Mouse (Mus musculus) CH12.LX (cell line): ENCODE measurements around the gene Tmprss12.

Experiments used
- CHD2 ChIP-seq: IDR thresholded peaks from 2 replicates; pipeline ENCODE4 v1.6.1; 2011; ENCODE audit warnings: low read length, improper control_type of control experiment
- CTCF ChIP-seq, 2 experiments: IDR thresholded peaks in 1 of 2; conservative IDR thresholded peaks in 1 of 2; 2 replicates each; pipeline ENCODE4 v1.5.1; 2011 to 2012; ENCODE audit warnings: low read depth in 2 of 2, low read length in 2 of 2, improper control_type of control experiment in 1 of 2, inconsistent platforms in 1 of 2, mild to moderate bottlenecking in 1 of 2, moderate library complexity in 1 of 2
- E2F4 ChIP-seq: IDR thresholded peaks from 2 replicates; pipeline ENCODE4 v1.6.1; 2011; ENCODE audit warnings: low read depth, low read length, improper control_type of control experiment; ENCODE audit not compliant: insufficient replicate concordance
- ELF1 ChIP-seq: IDR thresholded peaks from 2 replicates; pipeline ENCODE4 v1.6.1; 2014; ENCODE audit warnings: low read depth, mild to moderate bottlenecking, inconsistent platforms, low read length, improper control_type of control experiment
- EP300 ChIP-seq: IDR thresholded peaks from 2 replicates; pipeline ENCODE4 v1.6.1; 2011; ENCODE audit warnings: low read length, improper control_type of control experiment
- GABPA ChIP-seq: IDR thresholded peaks from 2 replicates; pipeline ENCODE4 v1.6.1; 2012; ENCODE audit warnings: low read depth, low read length, improper control_type of control experiment, inconsistent platforms; ENCODE audit not compliant: insufficient replicate concordance
- IRF4 ChIP-seq: IDR thresholded peaks from 2 replicates; pipeline ENCODE4 v1.6.1; 2014; ENCODE audit warnings: low read depth, mild to moderate bottlenecking, inconsistent platforms, low read length, improper control_type of control experiment
- MAFK ChIP-seq: IDR thresholded peaks from 2 replicates; pipeline ENCODE4 v1.6.1; 2011; ENCODE audit warnings: low read length, improper control_type of control experiment; ENCODE audit not compliant: insufficient replicate concordance
- PAX5 ChIP-seq: IDR thresholded peaks from 2 replicates; pipeline ENCODE4 v1.6.1; 2012; ENCODE audit warnings: low read length, inconsistent platforms, mixed read lengths
- POLR2A ChIP-seq: IDR thresholded peaks from 2 replicates; pipeline ENCODE4 v1.6.1; 2011; ENCODE audit warnings: low read depth, mild to moderate bottlenecking, improper control_type of control experiment, low read length
- POLR2AphosphoS2 ChIP-seq: IDR thresholded peaks from 2 replicates; pipeline ENCODE4 v1.6.1; 2011; ENCODE audit warnings: low read depth, low read length, improper control_type of control experiment
- SMC3 ChIP-seq: IDR thresholded peaks from 2 replicates; pipeline ENCODE4 v1.6.1; 2011; ENCODE audit warnings: low read depth, low read length, improper control_type of control experiment
- TCF12 ChIP-seq: IDR thresholded peaks from 2 replicates; pipeline ENCODE4 v1.6.1; 2014; ENCODE audit warnings: low read depth, mild to moderate bottlenecking, inconsistent platforms, low read length, improper control_type of control experiment
- ZKSCAN1 ChIP-seq: IDR thresholded peaks from 2 replicates; pipeline ENCODE4 v1.6.1; 2012; ENCODE audit warnings: low read depth, inconsistent platforms, low read length, improper control_type of control experiment, borderline replicate concordance

- no peak for TF ChIP-seq EP300
- TF ChIP-seq PAX5, result no peak
- no peak for TF ChIP-seq POLR2A
- TF ChIP-seq MAFK, result peak; percentile 67; the same call in 1 of the 2 replicates
- no peak for TF ChIP-seq ZKSCAN1
- TF ChIP-seq POLR2AphosphoS2, result no peak
- no peak for TF ChIP-seq CTCF (conservative IDR thresholded peaks at IDR 0.05 in 1 of 2, IDR thresholded peaks at IDR 0.05 in 1 of 2; ENCODE audit: low read depth in 2 of 2, low read length in 2 of 2)
- TF ChIP-seq CHD2, result no peak
- TF ChIP-seq GABPA, result no peak
- no peak for TF ChIP-seq IRF4
- no peak for TF ChIP-seq SMC3
- no peak for TF ChIP-seq E2F4
- TF ChIP-seq ELF1, result no peak
- TF ChIP-seq TCF12, result no peak
These were observed 29.4 kb upstream of the Tmprss12 start for GRCm38 (mm10) chr15:100251153-100251780.
